Mouse (Mus musculus) hindbrain, embryonic 15.5 days (tissue): ENCODE data around the gene Cnga1. TPM values are rescaled to one million over a fixed set of nuclear protein-coding genes. Genes with fewer than 3 reads are reported as not detected.

ENCODE experiments used
- ATAC-seq: fragments of 200-750 bp; cut with Nextera tagmentation; 2 replicates; pipeline ENCODE4 v1.8.0; 2017; ENCODE audit warnings: low read depth, moderate number of reproducible peaks, moderate TSS enrichment; ENCODE audit not compliant: low FRiP score
- H3K27ac ChIP-seq: fragments of 300-500 bp; sonication (generic); replicated peaks from 2 replicates; pipeline ENCODE4 v1.5.1; 2015; ENCODE audit warnings: mild to moderate bottlenecking, inconsistent platforms
- H3K27me3 ChIP-seq: fragments of 300-500 bp; sonication (generic); 2 replicates; pipeline ENCODE4 v1.6.1; 2015; ENCODE audit warnings: control low read depth, inconsistent platforms
- H3K36me3 ChIP-seq: fragments of 300-500 bp; sonication (generic); 2 replicates; pipeline ENCODE4 v1.6.1; 2015; ENCODE audit warnings: control low read depth, inconsistent platforms
- H3K4me1 ChIP-seq: fragments of 300-500 bp; sonication (generic); replicated peaks from 2 replicates; pipeline ENCODE4 v1.6.1; 2015; ENCODE audit warnings: control low read depth, inconsistent platforms
- H3K4me2 ChIP-seq: fragments of 300-500 bp; sonication (generic); 2 replicates; pipeline ENCODE4 v1.6.1; 2015; ENCODE audit warnings: moderate library complexity, mild to moderate bottlenecking, inconsistent platforms
- H3K4me3 ChIP-seq: fragments of 300-500 bp; sonication (generic); 2 replicates; pipeline ENCODE4 v1.5.1; 2015; ENCODE audit warnings: mild to moderate bottlenecking, inconsistent platforms
- H3K9ac ChIP-seq: fragments of 300-500 bp; sonication (generic); 2 replicates; pipeline ENCODE4 v1.6.1; 2015; ENCODE audit warnings: inconsistent platforms
- H3K9me3 ChIP-seq: fragments of 300-500 bp; sonication (generic); 2 replicates; pipeline ENCODE4 v1.6.1; 2016; ENCODE audit warnings: control low read depth, inconsistent platforms
- WGBS: fragments of 180-500 bp; shearing (Covaris S2); methylation state at CpG from one replicate; pipeline ENCODE4 v1.1.7; 2015; 5-methylcytosine and 5-hydroxymethylcytosine counted together
- polyA plus RNA-seq: library from polyadenylated mRNA; unstranded; fragments of >200 nt; fragmentation: Nextera tagmentation; extraction: Ambion mirVana; gene quantifications from 2 replicates; pipeline ENCODE4 v1.2.1, GENCODE M21; 2015

Gene Cnga1
- polyA plus RNA-seq = not detected in 2 replicates

DNA sequence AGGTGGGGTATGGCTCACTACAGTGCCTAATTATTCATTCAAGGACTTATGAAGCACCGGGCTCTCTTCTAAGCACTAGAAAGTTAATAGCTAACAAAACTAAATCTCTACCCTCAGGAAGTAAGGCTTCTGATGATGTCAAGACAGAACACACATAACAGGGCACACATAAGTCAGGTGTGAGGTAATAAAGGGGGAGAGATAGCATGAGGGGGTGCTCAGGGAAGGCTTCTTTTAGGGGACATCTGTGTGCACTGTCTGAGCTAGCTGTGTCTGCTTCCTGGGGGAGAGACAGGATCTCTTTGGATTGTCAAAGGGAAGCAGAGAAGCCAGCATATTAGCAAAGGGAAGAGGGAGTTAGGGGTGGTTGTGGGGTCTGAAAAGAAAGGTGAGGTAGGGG is at the start of gene Cnga1:
Gene Cnga1, minus strand, starts transcription at position 101 of the 400 bp plus-strand sequence.
- 83% methylated on average over 1 of the region's 1 CpGs for WGBS
- Histone ChIP-seq H3K4me2 (no peak within 1 kb of the TSS), H3K27ac (no peak within 1 kb of the TSS), H3K4me1 (peaks cover 14% of the 10 kb centered on the region), H3K9ac (no peak within 1 kb of the TSS), H3K36me3 (no peaks in the 10 kb centered on the region), H3K27me3 (peaks cover 20% of the 10 kb centered on the region; the same call in 1 of the 2 replicates), H3K9me3 (no peaks in the 10 kb centered on the region), H3K4me3 (no peak within 1 kb of the TSS)
- ATAC-seq = no peak

GRCm38 (mm10) chr5:72690516-72690915 is 46.4 kb upstream of the Cnga1 start:
- H3K4me1 ChIP-seq = no peaks in the 10 kb centered on the region
- no peaks in the 10 kb centered on the region for H3K36me3 ChIP-seq
- 74% methylated on average over 5 of the region's 5 CpGs for WGBS
- H3K4me2 ChIP-seq = no peak overlapping the region
- H3K9ac ChIP-seq = no peak overlapping the region
- no peak for ATAC-seq
- H3K27ac ChIP-seq = no peak overlapping the region
- no peaks in the 10 kb centered on the region for H3K9me3 ChIP-seq
- no peak overlapping the region for H3K4me3 ChIP-seq
- H3K27me3 ChIP-seq = no peaks in the 10 kb centered on the region

DNA sequence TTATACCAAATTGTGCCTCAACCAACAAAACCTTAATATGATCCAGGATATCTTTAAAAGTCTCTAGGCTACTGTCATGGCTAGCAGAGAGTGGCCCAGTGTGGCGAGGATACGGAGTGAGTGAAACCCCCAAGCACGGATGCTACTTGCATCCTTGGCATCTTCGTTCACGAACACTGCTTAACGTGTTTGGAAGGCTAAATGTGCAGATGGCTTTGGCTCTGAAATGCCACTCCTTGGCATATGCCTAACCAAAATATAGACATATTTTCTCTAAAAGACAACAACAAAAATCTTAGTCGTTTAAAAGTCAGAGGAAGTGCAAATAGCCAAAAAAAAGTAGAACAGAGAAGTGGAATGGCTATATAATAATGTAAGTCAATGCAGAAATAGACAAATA is 45.5 kb upstream of the Cnga1 start:
- 87% methylated on average over 7 of the region's 7 CpGs for WGBS
- no peak overlapping the region for H3K27ac ChIP-seq
- no peaks in the 10 kb centered on the region for H3K4me1 ChIP-seq
- H3K4me2 ChIP-seq = no peak overlapping the region
- no peak overlapping the region for H3K9ac ChIP-seq
- H3K9me3 ChIP-seq = no peaks in the 10 kb centered on the region
- H3K36me3 ChIP-seq = no peaks in the 10 kb centered on the region
- ATAC-seq = no peak
- no peaks in the 10 kb centered on the region for H3K27me3 ChIP-seq
- H3K4me3 ChIP-seq = no peak overlapping the region

DNA sequence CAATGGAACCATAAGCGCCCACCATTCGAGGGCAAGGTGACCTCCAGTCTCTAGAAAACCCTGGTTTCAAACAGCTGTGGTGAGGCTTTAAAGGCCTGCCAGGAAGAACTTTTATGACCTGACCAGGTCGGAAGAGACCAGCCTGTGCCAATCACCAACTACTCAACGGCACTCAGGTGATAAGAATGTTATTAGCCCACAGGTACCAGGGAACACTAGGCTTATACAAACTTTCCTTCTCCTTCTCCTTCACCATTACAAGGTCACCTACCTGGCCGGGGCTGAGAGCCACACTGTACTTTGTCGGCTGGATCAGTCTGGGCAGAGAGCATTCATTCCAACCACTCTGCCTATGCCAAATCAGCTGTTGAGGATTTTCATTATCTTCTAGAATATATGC is 37.4 kb upstream of the Cnga1 start:
- H3K27ac ChIP-seq = no peak overlapping the region
- no peak overlapping the region for H3K4me2 ChIP-seq
- no peak overlapping the region for H3K9ac ChIP-seq
- no peak overlapping the region for H3K4me3 ChIP-seq
- no peaks in the 10 kb centered on the region for H3K27me3 ChIP-seq
- no peaks in the 10 kb centered on the region for H3K4me1 ChIP-seq
- no peaks in the 10 kb centered on the region for H3K9me3 ChIP-seq
- no peaks in the 10 kb centered on the region for H3K36me3 ChIP-seq
- 89% methylated on average over 6 of the region's 6 CpGs for WGBS
- no peak for ATAC-seq

- WGBS = 84% methylated on average over 9 of the region's 9 CpGs
- ATAC-seq = no peak
- H3K27me3 ChIP-seq = no peaks in the 10 kb centered on the region
Measured at GRCm38 (mm10) chr5:72674994-72675542, 31.0 kb upstream of the Cnga1 start.

GRCm38 (mm10) chr5:72671017-72671699 is 27.1 kb upstream of the Cnga1 start:
- 39% methylated on average over 8 of the region's 8 CpGs for WGBS
- Histone ChIP-seq H3K4me1 (0 out of 2 replicates have a peak, but pooled peaks cover 4% of the 10 kb centered on the region), H3K27ac (no peak overlapping the region), H3K4me3 (no peak overlapping the region), H3K36me3 (no peaks in the 10 kb centered on the region), H3K9me3 (no peaks in the 10 kb centered on the region), H3K9ac (no peak overlapping the region), H3K27me3 (no peaks in the 10 kb centered on the region), H3K4me2 (no peak overlapping the region)
- peak; percentile 61; the same call in 1 of the 2 replicates for ATAC-seq

More at GRCm38 (mm10) chr5:72674994-72675542, 31.0 kb upstream of the Cnga1 start:
- H3K27ac ChIP-seq = no peak overlapping the region
- 0 out of 2 replicates have a peak, but pooled peaks cover 4% of the 10 kb centered on the region for H3K4me1 ChIP-seq
- no peaks in the 10 kb centered on the region for H3K36me3 ChIP-seq
- H3K9ac ChIP-seq = no peak overlapping the region
- H3K4me2 ChIP-seq = no peak overlapping the region
- no peak overlapping the region for H3K4me3 ChIP-seq
- H3K9me3 ChIP-seq = no peaks in the 10 kb centered on the region

GRCm38 (mm10) chr5:72668351-72668750 is 24.3 kb upstream of the Cnga1 start:
- Histone ChIP-seq H3K9ac (no peak overlapping the region), H3K4me3 (no peak overlapping the region), H3K27me3 (no peaks in the 10 kb centered on the region), H3K27ac (no peak overlapping the region), H3K36me3 (no peaks in the 10 kb centered on the region), H3K9me3 (no peaks in the 10 kb centered on the region), H3K4me2 (no peak overlapping the region), H3K4me1 (0 out of 2 replicates have a peak, but pooled peaks cover 4% of the 10 kb centered on the region)
- ATAC-seq = no peak
- 87% methylated on average over 9 of the region's 9 CpGs for WGBS

DNA sequence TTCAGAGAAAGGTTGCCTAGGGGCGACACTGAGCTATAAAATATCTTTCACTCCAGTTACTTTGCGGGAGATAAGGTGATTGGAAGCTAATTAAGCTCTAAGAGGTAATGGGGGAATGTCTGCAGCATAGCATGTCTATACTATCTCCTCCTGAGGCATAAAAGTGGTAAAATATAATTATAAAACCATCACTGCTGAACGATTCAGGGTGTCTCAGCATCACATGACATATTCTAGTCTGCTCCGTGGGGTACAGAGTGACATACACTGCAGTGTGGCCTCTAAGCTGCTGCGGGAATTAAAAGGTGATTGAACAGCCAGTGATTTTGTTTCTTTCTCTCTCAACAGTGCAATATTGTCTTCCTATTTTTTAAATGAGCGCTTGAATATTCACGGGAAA is 22.4 kb upstream of the Cnga1 start:
- ATAC-seq = peak; percentile 81
- H3K4me1 ChIP-seq = 0 out of 2 replicates have a peak, but pooled peaks cover 3% of the 10 kb centered on the region
- no peak overlapping the region for H3K27ac ChIP-seq

DNA sequence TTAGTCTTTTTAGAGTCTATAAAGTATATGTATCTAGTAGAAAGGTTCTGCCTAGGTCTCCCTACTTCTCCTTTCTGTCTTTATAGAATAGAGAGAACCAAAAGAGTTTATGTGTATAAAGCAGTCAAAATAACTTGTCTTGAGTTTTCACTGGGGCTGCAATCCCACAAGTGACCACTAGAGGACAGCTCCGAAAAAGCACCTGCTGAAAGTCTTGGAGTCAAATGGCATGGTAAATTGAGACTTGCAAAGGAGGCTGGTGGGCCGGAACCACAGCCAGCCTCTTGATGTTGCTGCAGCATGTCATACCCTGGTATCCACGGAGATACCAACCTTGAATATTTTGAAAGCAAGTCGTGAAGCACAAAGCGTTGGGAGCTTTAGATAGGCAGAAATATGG is 21.2 kb upstream of the Cnga1 start:
- H3K27me3 ChIP-seq = no peaks in the 10 kb centered on the region
- WGBS = 29% methylated on average over 5 of the region's 5 CpGs
- ATAC-seq = no peak

More for the DNA sequence above, 22.4 kb upstream of the Cnga1 start:
- WGBS = 61% methylated on average over 7 of the region's 7 CpGs
- no peak overlapping the region for H3K4me2 ChIP-seq
- no peak overlapping the region for H3K4me3 ChIP-seq
- no peaks in the 10 kb centered on the region for H3K36me3 ChIP-seq
- H3K9me3 ChIP-seq = no peaks in the 10 kb centered on the region
- no peak overlapping the region for H3K9ac ChIP-seq
- H3K27me3 ChIP-seq = no peaks in the 10 kb centered on the region

DNA sequence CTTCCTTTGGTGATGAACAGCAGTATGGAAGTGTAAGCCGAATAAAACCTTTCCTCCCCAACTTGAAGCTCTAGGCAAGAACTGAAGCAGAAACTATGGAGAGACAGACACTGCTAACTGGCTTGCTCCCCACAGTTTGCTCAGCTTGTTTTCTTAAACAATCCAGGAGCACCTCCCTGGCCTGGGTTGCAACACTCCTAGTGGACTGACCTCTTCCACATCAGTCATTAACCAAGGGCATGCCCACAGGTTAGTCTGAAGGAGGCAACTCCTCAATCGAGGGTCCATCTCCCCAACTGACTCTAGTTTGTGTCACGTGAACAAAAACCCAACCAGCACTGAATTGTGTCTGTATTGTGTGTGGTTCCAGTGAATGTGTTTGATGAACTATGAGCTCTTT is 20.8 kb upstream of the Cnga1 start:
- no peak for ATAC-seq
- H3K4me2 ChIP-seq = no peak overlapping the region
- 53% methylated on average over 3 of the region's 3 CpGs for WGBS
- H3K4me3 ChIP-seq = no peak overlapping the region
- no peaks in the 10 kb centered on the region for H3K4me1 ChIP-seq
- H3K9me3 ChIP-seq = no peaks in the 10 kb centered on the region
- H3K9ac ChIP-seq = no peak overlapping the region
- no peaks in the 10 kb centered on the region for H3K36me3 ChIP-seq
- no peaks in the 10 kb centered on the region for H3K27me3 ChIP-seq
- no peak overlapping the region for H3K27ac ChIP-seq

More for the DNA sequence above, 21.2 kb upstream of the Cnga1 start:
- H3K9ac ChIP-seq = no peak overlapping the region
- no peaks in the 10 kb centered on the region for H3K36me3 ChIP-seq
- H3K4me2 ChIP-seq = no peak overlapping the region
- H3K27ac ChIP-seq = no peak overlapping the region
- H3K4me3 ChIP-seq = no peak overlapping the region
- no peaks in the 10 kb centered on the region for H3K4me1 ChIP-seq
- no peaks in the 10 kb centered on the region for H3K9me3 ChIP-seq

- Histone ChIP-seq H3K4me1 (no peaks in the 10 kb centered on the region), H3K9me3 (no peaks in the 10 kb centered on the region), H3K9ac (no peak overlapping the region), H3K4me3 (no peak overlapping the region), H3K36me3 (no peaks in the 10 kb centered on the region), H3K27ac (no peak overlapping the region), H3K27me3 (no peaks in the 10 kb centered on the region), H3K4me2 (no peak overlapping the region)
- WGBS = 63% methylated on average over 5 of the region's 5 CpGs
- ATAC-seq = 0 out of 2 replicates have a peak, but pooled peaks have one; percentile 34
Measured at GRCm38 (mm10) chr5:72664126-72664525, 20.1 kb upstream of the Cnga1 start.

GRCm38 (mm10) chr5:72661051-72661781 is 17.1 kb upstream of the Cnga1 start:
- no peaks in the 10 kb centered on the region for H3K27me3 ChIP-seq
- no peak for ATAC-seq

More at GRCm38 (mm10) chr5:72661051-72661781, 17.1 kb upstream of the Cnga1 start:
- WGBS = 87% methylated on average over 6 of the region's 6 CpGs
- Histone ChIP-seq H3K4me1 (no peaks in the 10 kb centered on the region), H3K27ac (no peak overlapping the region), H3K9ac (no peak overlapping the region), H3K4me2 (no peak overlapping the region), H3K9me3 (no peaks in the 10 kb centered on the region), H3K36me3 (no peaks in the 10 kb centered on the region), H3K4me3 (no peak overlapping the region)
